Mouse (Mus musculus) layer of hippocampus, adult 18-20 months (tissue): ENCODE measurements around the gene Mrpl43. TPM values are rescaled to one million over a fixed set of nuclear protein-coding genes. Genes with fewer than 3 reads are reported as not detected.
"Not testable (repeated sequence)": the region's sequence is repeated elsewhere in the genome, so short reads cannot be mapped to it uniquely, and the experiment has no call there.

Experiments used
- DNase-seq, 2 experiments: peaks; one replicate each; pipeline ENCODE4 v3.0.0; 2022; ENCODE audit warnings: low spot score in 2 of 2
- long read RNA-seq: library from polyadenylated mRNA; stranded (forward); transcript quantifications from one replicate; pipeline ENCODE4 v2.0.0, GENCODE M21; 2021
- total RNA-seq, 2 experiments: library from RNA; stranded (reverse); gene quantifications; 2 replicates each; pipeline ENCODE4 v1.2.3; 2021

Gene Mrpl43
- total RNA-seq = 10 to 100 TPM; 40.6 to 42.2 TPM
- long read RNA-seq, transcript Mrpl43-201 (3 exons, 1,398 nt) = major isoform, 23 of 27 reads
- long read RNA-seq, partial matches to known transcripts = 0 of 27 reads
- long read RNA-seq, other reads (novel, unspliced or antisense) = 4 of 27 reads

GRCm38 (mm10) chr19:45005957-45006712, at the start of gene Mrpl43:
Mrpl43 (minus strand) TSS chr19:45006442.
- DNase-seq = peak; percentile 94 to 96

DNA sequence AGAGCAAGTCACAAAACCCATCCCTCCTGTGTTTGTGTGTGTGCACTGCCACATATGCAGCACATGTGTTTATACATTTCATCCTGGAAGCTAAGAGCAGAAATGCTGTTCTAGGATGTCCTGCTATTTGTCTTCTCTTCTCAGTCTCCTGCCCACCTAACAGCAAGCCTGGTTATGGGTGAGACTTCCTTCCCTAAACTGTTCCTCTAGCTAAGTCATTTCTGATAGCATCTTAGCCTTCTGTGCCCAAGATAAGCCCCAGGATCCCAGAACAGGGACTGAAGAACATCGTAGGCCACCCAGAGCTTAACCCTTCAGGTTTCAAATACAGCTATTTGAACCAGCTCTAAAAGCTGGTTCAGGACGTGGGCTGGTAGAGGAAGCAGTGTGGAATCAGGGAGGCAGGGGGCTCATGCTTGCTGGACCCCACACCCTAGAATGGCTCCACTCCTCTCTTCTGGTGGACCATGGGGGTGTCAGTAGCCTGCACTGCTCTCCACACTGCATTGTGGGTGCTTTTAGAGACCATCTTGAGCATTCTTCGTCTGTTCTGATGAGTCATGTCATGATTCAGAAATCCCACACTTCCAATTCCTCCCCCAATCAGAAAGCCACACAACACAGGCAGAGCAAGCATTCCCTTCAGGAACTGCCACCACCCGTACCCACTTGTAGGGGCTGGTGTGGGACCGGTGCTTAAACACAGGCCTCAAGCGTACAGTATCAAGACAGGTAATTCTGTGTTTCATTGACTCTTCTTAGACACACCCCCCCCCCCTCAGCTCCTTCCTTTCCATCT, 48.8 kb upstream of the Mrpl43 start:
- DNase-seq = peak in 1 of 2 experiments; percentile 63

DNA sequence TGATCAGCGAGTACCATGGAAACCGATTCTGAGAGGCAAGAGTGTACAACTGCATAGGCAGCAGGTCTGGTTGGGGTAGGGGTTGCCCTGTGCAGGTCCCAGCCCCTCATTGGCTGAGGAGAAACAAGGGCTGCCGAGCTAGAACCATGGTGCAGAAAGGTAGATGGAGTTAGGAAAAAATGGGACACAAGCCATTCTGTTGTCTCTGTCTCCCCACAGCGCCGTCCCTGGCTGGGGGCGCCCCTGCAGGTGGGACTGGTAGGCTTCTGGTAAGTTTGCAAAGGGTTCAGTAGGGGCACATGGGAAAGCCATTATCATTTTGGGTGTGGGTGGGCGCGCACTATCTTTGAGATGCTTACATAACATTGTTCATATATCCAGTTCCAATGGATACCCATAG, 47.2 kb upstream of the Mrpl43 start:
- DNase-seq = no peak

DNA sequence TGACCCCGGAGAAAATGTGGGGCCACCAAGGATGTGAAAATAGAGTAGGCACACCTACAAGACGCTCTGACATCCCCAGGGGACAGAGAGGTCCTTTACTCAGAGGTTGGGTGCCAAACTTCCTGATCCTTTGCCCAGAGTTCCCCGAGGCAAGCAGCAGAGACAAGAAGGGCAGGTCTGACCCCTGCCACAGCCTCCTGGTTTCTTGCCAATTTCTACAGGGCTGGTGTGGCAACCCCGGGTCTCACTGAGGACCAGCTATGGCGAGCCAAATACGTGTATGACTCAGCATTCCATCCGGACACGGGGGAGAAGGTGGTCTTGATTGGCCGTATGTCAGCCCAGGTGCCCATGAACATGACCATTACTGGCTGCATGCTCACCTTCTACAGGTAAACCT, 43.3 kb upstream of the Mrpl43 start:
- DNase-seq = no peak

DNA sequence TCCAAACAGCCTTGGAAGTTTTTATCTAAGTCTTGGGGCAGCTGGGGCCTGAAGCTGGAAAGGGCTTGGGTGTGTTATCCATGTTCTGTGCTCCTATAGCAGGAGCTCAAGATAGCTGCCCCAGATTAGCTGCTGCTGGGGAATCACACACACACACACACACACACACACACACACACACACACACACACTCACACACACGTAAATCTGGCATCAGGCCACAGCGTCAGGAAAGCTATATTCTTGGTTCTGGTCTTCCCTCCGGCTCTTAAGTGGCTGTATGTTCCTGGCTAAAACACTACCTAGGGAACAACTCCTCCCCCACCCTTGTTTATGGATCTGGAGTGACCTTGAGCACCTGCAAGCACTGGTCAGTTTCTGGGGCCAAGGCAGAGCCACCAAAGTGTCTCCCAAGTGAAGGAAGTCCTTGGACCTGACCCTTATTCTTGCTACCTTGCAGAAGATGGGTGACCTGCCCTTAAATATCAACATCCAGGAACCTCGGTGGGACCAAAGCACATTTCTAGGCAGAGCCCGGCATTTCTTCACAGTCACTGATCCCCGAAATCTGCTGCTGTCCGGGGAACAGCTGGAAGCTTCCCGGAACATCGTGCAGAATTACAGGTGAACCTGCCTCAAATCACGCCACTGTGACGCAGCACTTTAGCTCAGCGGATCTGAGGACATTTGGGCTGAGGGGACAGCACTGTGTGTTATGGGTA, 42.6 kb upstream of the Mrpl43 start:
- no peak for DNase-seq

DNA sequence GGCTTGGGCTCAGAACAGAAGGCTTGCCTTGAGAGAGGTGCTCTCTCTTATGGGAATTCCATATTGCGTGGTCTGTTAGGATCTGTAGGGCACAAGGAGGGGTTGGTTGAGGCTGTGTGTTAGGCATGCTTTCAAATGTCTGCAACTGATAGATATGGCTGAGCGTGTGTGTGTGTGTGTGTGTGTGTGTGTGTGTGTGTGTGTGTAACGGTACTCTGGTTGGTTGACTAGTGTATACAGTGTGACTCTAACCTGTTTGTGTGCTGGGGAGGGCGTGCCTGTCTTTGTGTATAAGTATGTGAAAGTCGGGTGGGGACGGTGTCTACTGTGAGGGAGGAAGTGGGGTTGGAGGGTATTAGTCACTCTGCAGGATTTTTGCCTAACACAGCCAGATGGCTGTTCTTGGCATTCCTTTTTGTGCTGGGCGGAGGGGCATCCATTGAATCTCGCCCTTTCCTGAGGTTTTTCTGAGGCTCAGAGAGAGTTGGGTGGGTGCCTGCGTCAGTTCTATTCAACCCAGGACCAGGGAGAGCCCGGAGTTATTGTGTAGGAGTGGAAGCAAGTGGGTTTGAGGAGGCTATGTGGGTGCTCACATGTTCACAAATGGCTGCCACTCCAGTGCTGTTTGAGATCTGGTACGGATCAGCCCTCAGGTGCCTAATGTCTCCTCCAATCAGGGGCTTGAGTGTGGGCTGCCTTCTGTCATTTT, 41.8 kb upstream of the Mrpl43 start:
- peak; percentile 89 to 91 for DNase-seq

DNA sequence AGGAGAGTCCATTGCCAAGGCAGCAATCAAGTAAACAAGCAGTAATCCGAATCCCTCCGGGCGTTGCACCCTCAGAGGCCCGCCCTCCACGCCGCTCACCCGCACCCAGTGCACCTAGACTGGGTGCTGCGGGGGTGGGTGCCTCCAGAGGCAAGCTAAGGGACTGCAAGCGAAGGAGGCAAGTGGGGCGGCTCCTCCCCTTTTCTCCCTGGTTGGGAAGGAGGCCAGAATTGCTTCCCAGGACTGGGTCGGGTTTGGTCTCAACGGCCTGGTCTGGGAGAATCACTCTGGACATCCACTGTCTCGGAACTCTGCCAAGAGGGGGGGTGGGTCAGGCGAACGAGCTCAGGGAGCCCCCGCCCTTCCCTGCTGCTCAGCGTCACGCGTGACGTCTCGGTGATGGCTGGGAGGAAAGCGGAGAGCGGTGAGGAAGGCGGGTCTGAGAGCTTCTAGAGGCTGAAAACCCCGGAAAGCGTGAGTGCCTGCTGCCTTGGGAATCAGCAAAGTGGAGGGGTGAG, 41.2 kb upstream of the Mrpl43 start, which contains the start of gene Sfxn3:
Gene Sfxn3 (plus strand): TSS at position 87 of the 518 bp plus-strand sequence.
- peak; percentile 90 to 93 for DNase-seq

DNA sequence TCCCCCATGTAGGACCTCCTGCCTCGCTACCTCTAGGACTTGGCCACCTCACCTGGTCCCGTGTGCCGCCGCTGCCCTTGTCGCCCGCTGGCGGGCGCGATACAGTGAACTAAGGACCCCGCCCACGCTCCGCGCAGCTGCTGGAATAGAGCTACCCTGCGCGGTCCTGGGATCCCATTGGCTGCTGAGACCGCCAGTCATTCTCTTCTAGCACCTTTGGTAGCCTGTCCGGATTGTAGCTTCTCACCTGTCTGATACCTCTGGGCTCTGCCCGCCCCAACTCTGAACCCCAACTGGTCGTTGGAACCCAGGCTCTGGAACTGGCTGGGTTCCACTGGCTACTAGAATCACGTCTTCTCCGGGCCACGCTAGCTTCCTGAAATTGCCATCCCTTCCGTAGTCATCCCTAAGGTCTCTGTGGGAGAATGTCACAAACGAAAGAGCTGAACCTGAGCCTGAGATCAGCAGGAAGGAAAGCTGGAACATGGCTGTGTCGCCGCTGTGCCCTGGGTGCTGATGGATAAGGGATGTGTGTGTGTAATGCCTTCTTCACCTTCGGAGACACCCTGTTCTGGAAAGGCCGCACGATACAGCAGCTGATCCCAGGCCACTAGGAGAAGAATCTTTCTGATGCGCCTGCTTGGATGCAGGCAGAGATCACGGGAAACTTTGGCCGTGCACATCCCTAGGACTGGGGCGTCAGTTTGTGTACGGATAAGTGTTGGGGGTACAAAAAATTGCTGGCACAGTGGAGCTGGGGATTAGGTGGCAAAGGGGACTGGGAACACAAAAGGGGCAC, 40.5 kb upstream of the Mrpl43 start:
- peak; percentile 67 to 81 for DNase-seq

DNA sequence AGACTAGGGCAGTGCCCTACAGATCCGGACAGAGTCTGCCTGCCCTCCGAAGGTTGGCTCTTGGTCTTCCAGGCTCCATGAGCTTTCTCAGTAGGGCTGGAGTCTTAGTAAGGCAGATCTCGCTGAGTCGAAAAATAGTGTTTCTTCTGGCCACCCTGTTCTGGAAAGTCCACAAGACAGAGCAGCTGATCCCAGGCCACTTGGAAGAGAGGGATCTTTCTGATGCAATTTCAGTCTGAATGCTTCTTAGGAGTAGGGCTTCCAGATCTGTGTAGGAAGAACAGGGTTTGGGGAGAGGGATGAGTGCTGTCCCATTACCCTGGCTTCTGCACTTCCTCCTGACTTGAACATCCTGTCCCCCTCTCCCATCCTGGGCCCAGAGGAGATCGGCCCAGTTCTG, 39.4 kb upstream of the Mrpl43 start, which contains the start of gene Pdzd7:
Gene Pdzd7 (minus strand): TSS at position 67 of the 400 bp plus-strand sequence.
- no peak for DNase-seq

DNA sequence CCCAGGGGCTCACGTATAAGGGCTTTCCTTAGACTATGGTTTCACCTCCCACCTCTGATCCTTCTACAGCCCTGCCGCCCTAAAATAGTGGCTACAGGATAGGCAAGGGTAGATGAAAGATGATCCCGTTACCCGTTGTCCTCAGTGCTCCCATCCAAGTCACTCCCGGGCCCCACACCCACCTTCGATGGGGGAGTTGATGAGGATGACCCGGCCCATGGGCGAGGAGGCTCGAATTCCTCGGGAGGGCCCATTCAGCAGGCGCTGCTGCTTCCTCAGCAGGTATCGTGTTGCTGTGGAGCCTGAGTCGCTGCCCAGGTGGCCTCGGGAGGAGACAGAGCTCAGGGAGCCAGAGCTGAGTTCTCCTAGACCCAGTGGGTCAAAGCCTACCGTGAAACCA, 39.0 kb upstream of the Mrpl43 start:
- no peak for DNase-seq

DNA sequence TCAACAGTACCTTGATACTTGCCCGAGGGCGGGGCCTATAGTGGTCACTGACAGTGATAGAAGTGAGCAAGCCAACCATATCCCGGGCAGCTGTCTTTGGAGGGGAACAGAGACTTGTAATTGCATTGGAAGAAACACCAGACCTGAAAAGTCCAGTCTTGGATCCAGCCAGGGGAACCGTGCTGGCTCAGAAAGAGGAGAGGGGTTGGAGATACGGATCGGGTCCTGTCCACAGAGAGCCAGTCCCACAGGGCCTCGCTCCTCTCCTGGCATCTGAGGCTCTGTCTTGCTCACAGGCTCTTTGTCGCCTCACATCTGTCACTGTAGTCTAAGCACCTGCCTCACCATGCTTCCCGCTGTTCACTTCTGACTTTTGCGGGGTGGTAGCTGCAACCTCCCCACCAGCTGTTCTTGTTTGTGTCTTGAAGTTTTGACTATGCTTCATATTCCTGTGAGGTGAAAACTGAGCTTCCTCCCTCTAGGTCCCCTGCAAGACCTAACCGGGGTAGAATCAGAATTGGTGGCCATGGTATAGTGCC, 38.2 kb upstream of the Mrpl43 start:
- DNase-seq = no peak

DNA sequence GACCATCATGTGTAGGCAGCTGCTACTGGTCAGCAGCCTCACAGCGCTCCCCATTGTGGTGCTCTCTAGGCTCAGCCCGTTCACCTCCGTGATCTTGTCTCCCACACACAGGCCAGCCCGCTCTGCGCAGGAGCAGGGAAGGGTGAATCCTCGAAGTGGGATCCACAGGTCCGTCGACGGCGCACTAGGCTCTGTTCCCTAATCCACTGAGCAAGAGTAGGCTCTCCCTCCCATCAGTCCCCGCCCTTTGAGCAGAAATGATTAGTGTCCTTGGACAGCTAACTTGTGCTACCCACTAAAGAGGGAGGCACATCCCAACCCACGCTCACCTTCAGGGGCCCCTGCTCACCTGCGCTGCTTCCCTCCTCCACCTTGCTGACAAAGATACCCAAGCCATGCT, 34.0 kb upstream of the Mrpl43 start:
- DNase-seq = no peak

- not testable (repeated sequence) for DNase-seq
Measured at GRCm38 (mm10) chr19:45038198-45038597, 32.0 kb upstream of the Mrpl43 start.

DNA sequence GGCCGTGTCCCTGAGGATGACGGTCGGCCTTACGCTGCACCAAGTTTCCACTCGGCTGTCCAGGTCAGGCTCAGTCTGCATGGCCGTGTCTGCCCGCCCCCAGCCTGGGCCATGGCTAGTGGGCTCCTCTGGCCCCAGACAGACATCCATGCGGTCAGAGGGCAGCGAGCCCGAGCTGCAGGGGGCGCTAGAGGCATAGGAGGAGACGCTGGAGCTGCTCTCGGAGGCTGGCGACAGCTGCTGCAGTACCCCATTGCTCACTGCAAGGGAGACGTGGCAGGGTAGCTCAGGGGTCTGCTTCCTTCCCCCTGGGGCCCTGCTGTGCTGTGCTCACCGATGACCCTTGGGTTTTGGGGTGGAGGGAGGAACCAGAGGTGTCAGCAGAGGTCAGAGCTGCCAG, 30.6 kb upstream of the Mrpl43 start:
- no peak for DNase-seq

DNA sequence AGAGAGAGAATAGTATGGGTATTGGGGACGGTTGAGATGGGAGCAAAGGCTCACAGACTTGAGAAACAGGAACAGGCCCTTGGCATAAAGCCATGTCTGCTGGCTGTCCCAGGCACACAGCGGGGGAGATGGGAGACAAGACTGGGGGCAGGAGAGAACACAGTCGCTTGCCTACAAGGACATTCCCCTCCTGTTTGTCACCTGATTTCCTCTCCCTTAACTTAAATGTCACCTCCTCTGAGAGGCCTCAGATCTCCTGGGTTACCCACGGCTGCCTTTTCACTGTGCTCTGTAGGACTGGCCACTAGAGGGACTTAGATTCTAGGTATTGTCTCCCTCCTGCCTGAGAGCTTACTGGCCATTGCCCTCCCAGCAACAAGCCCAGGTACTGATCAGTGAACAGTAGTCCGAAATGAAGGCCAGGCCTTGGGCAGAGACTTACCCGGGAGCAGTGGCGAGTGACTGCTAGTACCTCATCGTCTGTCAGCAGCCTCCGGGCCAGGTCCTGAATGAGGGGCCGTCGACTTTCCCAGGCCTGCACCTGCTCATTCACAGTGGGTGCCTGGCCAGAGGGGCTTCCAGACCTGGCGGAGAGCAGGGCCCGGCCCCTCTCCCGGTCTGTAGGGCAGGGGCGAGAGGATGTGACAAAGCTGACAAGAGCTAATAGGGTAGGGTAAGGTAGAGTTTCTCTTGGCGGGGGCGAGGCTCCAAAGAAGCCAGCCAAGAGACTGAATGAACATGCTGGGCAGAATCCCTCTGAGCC, 26.5 kb upstream of the Mrpl43 start:
- no peak for DNase-seq

GRCm38 (mm10) chr19:45031780-45032179, 25.5 kb upstream of the Mrpl43 start:
- DNase-seq = peak in 1 of 2 experiments; percentile 89

GRCm38 (mm10) chr19:45030746-45031693, 24.8 kb upstream of the Mrpl43 start:
- peak in 1 of 2 experiments; percentile 90 for DNase-seq
